8 mouse cellular contexts compared by ENCODE assay signal in the genomic region with DNA sequence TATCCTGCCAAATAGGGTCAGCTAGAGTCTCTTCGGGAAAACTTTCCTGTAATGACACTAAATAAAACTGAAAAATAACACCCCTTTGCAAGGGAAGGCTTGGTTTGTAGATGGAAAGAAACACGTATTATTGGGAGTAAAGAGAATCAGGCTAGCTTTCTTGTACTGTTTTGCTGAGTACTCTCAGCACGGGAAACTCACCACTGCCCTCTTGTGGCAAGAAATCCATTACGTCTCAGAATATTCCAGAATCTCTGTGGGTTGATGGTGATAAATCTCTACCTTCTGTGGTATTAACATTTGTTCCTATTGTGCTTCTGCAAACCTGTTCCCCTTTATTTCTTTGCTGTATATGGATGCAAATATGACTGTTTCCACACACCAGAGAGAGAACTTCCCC.
DNase-seq lines count a peak whose midpoint lies in the region; TF ChIP-seq lines count a peak whose summit lies in the region.

No protein-coding gene starts in this region.

- H3K4me3 ChIP-seq in gastrocnemius, adult 2 months: no peak overlapping the region

- H3K27ac ChIP-seq in gastrocnemius, adult 2 months: no peak overlapping the region

- peak; percentile 74 for TF ChIP-seq CTCF in gastrocnemius, adult 2 months (IDR thresholded peaks at IDR 0.05)

- peak; percentile 21 for DNase-seq in gastrocnemius, adult 2 months
- no peak for DNase-seq in gastrocnemius, postnatal 25 days
- peak; percentile 35 for DNase-seq in 416B (ENCODE audit: low read depth)
- peak; percentile 67 for DNase-seq in adrenal gland, postnatal 10 days
- DNase-seq in embryo, embryonic 9.5 days (ENCODE audit: extremely low spot score): peak; percentile 43
- DNase-seq in layer of hippocampus, adult 11-12 months (ENCODE audit: low spot score): peak; percentile 69
- DNase-seq in lung, postnatal 14 days: peak; percentile 66
- peak; percentile 41 for DNase-seq in thymus, postnatal 4 days

- intact Hi-C loops in gastrocnemius, adult 2 months (cut with DNase I): loop anchor here (2.0 to 5.0 kb wide), 2 partner anchors 93 to 587 kb away; no protein-coding TSS in a partner anchor
